Mouse (Mus musculus): ENCODE results near the gene Mgat4a. TPM values are rescaled to one million over a fixed set of nuclear protein-coding genes. Genes with fewer than 3 reads are reported as not detected.
A peak's percentile ranks its signal among the peaks of the same experiment; 100 is the strongest.

The Mgat4a gene
- total RNA-seq, 2 experiments from 2014 or later: 3.4 to 6.0 TPM

DNA sequence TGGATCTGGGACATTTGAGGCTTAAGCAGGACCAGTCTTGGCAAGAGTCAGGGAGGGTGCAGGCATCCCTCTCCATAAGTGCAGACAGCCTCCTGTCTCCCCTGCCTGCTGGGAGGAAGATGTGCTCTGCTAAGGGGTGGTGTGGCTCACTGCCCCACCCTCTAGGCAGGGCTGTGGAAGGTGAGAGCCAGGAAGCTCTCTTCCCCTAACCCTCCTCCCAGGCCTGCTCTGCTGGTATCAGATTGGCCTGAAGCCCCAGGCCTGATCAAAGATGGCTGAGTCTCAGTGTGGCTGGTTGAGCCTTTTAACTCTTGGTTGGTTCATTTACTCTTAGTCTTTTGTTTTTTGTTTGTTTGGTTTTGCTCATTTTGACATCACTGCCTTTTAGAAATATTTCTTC lies 131.2 kb downstream of the Mgat4a start:
- DNase-seq: no peak
- intact Hi-C loops (cut with DNase I): no loop called here

DNA sequence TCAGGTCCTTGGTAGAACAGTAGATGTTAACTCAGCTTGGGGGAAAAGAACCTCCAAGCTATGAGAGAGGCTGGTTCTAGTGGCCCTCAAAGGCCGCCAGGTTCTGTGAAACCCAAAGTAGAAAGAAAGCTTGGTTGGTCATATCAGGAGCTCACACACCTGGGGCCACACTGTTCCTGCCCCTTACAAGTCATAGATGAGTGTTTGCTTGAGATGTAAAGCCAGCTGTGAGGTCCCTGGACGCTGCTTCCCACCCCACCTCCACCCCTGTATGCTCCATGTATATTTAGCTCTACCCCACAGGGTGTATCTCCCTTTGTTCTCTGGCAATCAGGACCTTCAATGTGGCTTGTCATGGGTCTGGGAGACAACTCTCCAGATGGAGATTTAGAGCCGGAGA lies 132.1 kb downstream of the Mgat4a start:
- intact Hi-C loops (cut with DNase I): no loop called here
- no peak for DNase-seq

DNA sequence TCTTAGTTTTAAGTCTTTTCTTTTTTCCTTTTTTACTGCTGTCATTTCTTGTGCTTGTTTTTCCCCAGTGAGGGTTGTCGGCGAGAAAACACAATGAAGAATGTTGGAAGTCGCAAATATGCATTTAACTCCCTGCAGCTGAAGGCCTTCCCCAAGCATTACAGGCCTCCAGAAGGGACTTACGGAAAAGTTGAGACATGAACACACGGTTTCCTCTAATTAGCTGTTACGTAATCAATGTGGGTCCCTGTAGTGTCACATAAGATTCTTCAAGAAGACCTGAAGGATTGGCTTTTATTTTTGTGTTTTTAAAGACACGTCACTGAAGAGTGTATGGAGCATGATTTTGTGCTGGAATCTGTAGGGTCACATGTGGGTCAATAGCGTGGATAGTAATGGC lies 132.8 kb downstream of the Mgat4a start:
- no peak for DNase-seq
- intact Hi-C loops (cut with DNase I): no loop called here

GRCm38 (mm10) chr1:37407228-37407627 lies 133.6 kb downstream of the Mgat4a start:
- intact Hi-C loops (cut with DNase I): no loop called here

DNA sequence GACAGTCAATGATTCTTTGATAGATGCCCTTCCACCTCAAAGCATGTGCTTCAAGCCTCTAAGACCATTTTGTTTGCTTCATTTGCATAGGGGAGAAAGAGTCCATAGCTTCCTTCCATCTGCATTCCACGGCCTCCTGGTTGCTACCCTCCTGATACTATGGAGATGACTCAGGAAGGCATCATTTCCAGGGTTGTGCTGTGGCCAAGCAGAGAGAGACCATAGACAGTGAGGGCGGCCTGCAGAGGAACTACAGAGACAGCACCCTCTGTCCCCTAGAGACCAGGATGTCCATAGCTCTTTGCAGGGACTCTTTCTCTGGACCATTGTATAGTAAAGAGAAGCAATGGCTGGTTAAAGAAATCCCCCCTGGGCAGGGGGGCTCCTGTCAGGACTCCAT lies 135.7 kb downstream of the Mgat4a start:
- intact Hi-C loops (cut with DNase I): no loop called here
- DNase-seq: no peak

More at GRCm38 (mm10) chr1:37407228-37407627, 133.6 kb downstream of the Mgat4a start:
- no peak for DNase-seq

DNA sequence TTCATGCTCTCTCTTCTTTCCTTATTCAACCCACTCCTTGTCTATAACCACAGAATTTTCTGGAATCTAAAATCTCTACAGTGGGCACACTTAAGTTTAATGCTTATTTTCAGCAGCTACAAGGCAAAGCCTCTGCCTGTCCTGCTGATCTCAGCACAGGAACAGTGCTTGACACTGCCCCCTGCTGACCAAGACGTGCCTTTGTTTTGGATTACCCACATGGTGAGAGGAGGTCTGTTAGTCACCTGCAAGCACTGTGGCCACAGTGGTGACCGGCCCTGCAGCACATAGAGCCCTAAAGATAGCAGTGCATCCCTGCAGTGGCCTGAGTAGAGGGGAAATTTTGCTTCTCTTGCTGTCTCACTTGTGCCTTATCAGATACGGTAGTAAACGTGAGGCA lies 139.1 kb downstream of the Mgat4a start:
- peak; percentile 32 to 55 for DNase-seq
- intact Hi-C loops (cut with DNase I): loop anchor here (1.0 kb wide), 1 partner anchor 129 kb away; no protein-coding TSS in a partner anchor

DNA sequence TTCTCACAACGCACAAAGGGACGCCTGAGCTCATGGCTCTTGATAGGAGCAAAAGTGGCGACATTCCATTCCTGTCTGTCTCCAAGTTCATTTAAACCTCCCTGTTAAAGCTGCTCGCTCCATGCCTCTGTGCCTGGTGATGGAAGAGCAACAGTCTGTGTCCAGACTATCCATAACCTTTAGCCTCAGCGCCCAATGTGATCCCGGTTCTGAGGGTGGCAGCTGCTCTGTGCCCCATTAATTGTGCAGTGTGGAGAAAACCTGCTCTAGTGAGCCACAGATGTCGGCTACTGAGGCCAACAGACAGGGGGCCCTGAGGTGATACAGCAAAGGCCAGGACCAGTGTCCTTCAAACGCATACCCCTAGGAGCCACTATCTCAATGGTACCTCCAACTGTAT lies 141.1 kb downstream of the Mgat4a start:
- no peak for DNase-seq
- intact Hi-C loops (cut with DNase I): no loop called here

- intact Hi-C loops (cut with DNase I): no loop called here
- DNase-seq: no peak
Observed at GRCm38 (mm10) chr1:37398961-37399360, 141.9 kb downstream of the Mgat4a start.

DNA sequence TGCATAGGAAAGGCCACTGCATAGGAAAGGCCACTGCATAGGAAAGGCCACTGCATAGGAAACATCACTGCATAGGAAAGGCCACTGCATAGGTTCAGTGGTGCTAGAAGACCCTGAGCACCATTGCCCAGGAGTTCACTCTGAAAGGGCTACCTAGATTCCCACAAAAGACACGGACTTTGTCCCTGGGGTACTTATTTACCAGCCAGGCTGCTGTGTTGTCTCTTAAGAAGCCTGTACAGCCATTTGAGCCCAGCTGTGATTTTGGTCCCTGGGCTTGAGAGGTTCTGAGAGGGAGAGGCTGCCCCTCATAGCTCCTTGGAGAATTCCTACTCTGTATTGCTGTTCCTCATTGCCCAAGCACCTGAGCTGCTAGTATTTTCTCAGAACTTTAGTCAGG lies 144.3 kb downstream of the Mgat4a start:
- intact Hi-C loops (cut with DNase I): no loop called here
- no peak for DNase-seq

DNA sequence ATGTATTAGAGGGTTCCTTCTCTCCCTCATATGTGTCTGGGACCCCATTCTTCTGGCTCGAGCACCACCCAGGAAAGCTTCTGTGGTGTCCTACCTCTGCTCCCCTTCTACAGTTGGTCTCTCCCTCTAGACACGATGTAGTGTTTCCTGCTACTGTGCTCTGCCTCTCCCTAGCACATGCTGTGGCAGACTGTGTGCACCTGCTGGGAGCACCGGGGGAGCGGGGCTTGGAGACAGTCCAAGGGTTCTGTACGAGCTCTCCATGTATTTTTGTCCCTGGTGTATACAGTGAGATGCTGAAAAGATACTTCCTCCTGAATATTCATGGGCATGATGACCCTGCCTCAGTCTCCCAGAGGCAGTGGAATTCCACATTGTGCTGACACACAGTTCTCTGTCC lies 147.6 kb downstream of the Mgat4a start:
- intact Hi-C loops (cut with DNase I): no loop called here
- DNase-seq: no peak

Other genes starting within 250 kb of the Mgat4a start
- 10 to 100 TPM; 16.3 to 21.5 TPM for gene Inpp4a, start 241.2 kb downstream of the Mgat4a start, total RNA-seq (2021)
- 10 to 100 TPM; 92.0 to 95.3 TPM for gene Coa5, start 110.9 kb downstream of the Mgat4a start, total RNA-seq (2021)
- 10 to 100 TPM; 12.1 to 12.5 TPM for gene Unc50, start 110.9 kb downstream of the Mgat4a start, total RNA-seq (2021)
- under 1 TPM; 0.25 to 0.41 TPM for gene 2010300C02Rik, start 179.1 kb upstream of the Mgat4a start, total RNA-seq (2021)

Measured in gastrocnemius, postnatal 36 days (tissue).